Mouse (Mus musculus): Measurements from ENCODE around the gene Mgat1.

Gene Mgat1

GRCm38 (mm10) chr11:49242944-49243626 is 906 bp upstream of the Mgat1 start:
- DNase-seq = no peak

- DNase-seq = no peak
These were observed 572 bp downstream of the Mgat1 start for GRCm38 (mm10) chr11:49244595-49244930.

DNA sequence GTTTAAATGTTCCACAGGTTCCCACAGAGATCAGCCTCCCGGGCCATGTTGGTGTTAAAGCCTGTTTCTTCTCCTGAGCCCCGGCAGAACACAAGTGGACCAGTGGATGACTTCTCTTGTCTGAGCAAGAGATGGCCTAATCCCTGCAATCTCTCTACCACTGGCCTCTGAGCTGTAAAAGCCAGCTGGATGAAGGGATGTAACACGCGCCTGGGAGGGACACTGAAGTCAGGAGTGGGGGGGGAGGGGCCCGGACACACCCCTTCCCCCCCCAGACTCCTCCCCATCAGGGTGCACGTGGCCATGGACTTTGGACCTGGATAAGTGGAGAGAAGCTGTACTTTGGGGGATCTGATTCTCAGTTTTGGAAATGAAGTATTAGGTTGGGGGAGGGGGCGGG is 1.2 kb downstream of the Mgat1 start:
- DNase-seq = peak; percentile 43 to 46

GRCm38 (mm10) chr11:49245634-49246415 is 1.8 kb downstream of the Mgat1 start:
- DNase-seq = no peak

GRCm38 (mm10) chr11:49246523-49246922 is 2.5 kb downstream of the Mgat1 start:
- no peak for DNase-seq

- peak in 1 of 2 experiments; percentile 42 for DNase-seq
These were observed 3.3 kb downstream of the Mgat1 start for GRCm38 (mm10) chr11:49247255-49247654.

GRCm38 (mm10) chr11:49248226-49248973 is 4.4 kb downstream of the Mgat1 start:
- peak in 1 of 2 experiments; percentile 27 for DNase-seq

GRCm38 (mm10) chr11:49248974-49249700 is 5.1 kb downstream of the Mgat1 start:
- DNase-seq = peak in 1 of 2 experiments; percentile 28

DNA sequence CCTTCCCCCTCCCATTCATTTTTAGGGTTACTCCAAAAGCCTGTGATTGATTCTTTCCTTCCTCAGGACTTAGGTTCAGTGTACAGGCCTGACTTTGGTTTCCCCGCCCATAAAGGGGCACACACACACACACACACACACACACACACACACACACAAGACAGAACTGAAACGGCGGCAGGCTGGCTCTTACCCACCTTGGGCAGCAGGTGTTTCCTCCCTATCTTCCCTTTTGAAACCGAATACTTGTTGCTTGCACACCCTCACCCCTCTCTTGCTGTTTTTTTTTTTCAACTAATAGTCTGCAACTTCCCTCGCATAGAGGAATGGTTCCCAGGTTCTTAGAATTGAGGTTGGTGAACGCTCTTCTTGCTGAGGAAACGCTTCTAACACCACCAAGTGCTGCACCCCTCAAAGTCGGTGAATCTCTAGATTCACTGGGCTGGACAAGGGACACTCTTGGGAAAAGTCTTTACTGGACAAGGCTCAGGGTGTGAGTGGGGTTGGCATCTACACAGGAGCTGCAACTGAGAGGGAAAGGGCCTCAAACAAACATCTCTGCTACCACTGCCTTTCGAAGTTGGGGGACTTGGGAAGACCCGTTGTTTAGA is 5.9 kb downstream of the Mgat1 start:
- peak; percentile 84 to 88 for DNase-seq

- peak; percentile 81 to 82 for DNase-seq
These were observed 6.7 kb downstream of the Mgat1 start for GRCm38 (mm10) chr11:49250422-49251379.

GRCm38 (mm10) chr11:49251380-49251761 is 7.4 kb downstream of the Mgat1 start:
- DNase-seq = no peak

DNA sequence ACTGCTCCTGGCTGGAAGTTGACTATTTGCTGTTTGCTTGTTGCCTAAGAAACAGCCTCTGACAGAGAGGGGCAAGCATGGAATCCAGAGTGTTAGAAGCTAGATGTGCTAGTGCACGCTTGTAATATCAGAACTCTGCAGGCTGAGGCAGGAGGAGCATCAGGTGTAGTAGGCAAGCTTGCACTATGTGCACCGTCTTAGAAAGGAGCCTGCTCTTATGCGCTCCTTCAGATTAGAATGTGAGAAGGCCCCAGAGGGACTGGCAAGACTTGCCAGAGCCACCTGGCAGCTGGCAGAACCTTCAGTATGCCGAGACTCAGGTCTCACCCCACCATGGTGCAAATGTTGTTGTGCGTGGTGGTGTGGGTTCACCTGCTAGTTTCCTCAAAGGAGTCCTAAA is 8.1 kb downstream of the Mgat1 start:
- DNase-seq = no peak

DNA sequence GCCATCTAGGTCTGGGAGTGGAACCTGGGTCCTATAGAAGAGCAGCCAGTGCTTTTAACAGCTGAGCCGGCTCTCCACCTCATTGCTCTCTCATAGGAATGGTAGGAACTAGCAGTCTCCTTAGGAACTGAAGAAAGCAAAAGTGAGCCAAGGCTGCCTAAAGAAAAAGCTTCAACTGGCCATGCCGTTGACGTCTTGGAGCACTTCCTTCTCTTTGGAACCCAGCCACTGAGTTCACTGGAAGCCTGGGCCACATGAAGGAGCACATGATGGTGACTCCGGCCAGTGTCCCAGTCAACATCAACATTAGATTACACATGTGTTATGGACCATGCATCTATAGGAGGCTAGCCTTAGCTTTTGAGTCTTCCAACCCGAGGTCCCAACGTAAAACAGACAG is 9.0 kb downstream of the Mgat1 start:
- no peak for DNase-seq

- no peak for DNase-seq
These were observed 15.3 kb downstream of the Mgat1 start for GRCm38 (mm10) chr11:49259296-49259695.

DNA sequence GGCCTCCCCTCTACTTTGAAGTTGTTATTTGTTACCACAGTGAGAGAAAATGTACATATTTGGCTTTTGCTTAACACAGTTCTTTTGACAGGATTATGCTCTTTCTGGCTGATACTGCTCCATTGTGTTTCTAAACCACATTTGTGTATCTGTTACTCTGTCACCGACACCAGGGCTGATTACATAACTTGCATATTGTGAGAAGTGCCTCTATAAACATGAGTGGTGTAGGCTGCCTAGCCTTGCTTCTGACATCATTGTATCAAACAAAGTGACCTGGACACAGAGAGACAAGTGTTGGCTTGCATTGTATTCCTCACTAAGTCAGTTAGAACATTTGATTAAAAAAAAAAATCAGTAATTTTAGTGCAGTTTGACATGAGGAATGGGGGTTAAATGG is 15.8 kb downstream of the Mgat1 start:
- no peak for DNase-seq

- no peak for DNase-seq
These were observed 16.8 kb downstream of the Mgat1 start for GRCm38 (mm10) chr11:49260598-49261312.

DNA sequence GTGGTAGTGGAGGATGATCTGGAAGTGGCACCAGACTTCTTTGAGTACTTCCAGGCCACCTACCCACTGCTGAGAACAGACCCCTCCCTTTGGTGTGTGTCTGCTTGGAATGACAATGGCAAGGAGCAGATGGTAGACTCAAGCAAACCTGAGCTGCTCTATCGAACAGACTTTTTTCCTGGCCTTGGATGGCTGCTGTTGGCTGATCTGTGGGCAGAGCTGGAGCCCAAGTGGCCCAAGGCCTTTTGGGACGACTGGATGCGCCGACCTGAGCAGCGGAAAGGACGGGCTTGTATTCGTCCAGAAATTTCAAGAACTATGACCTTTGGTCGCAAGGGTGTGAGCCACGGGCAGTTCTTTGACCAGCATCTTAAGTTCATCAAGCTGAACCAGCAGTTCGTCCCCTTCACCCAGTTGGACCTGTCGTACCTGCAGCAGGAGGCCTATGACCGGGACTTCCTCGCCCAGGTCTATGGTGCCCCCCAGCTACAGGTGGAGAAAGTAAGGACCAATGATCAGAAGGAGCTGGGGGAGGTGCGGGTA is 17.4 kb downstream of the Mgat1 start:
- no peak for DNase-seq

DNA sequence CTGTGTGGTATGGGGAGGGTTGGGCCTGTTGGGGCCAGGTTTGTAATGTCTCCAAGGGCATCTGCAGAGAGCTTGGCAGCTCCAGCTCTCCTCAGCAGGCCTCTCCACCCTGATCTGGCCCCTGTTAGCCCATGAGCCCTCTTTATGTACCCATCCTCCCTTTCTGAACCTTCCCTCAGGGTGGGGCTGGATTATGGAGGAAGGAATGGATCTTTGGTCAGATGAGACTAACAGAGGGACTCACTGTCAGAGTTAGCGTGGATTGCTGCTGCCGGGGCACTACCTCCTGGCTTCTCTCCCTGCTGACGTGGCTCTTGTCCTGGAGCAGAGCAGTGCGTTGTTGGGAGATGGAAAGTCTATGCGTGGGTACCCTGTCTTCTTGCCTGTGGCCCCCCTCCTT is 18.3 kb downstream of the Mgat1 start:
- DNase-seq = no peak

DNA sequence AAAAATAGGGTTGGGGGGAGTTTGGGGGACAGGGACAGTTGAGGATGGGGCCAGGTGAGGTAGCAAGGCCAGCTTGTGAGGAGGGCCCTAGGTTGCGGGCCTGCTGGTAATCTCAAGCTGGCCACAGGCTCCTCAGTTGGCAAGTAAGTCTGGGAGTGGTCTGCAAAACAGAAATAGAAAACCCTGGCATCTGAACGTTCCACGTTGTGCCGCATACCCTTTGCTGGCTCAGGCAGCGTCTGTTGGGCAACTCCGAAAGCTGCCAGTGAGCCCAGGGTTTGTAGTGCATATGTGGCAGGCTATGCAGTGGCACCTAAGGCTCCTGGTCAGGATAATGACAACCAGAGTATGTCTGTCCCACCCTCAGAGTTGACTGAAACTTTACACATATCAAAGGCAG is 19.2 kb downstream of the Mgat1 start:
- no peak for DNase-seq

GRCm38 (mm10) chr11:49264081-49264480 is 20.1 kb downstream of the Mgat1 start:
- DNase-seq = no peak
